Mouse (Mus musculus): Measurements from ENCODE around the gene Gper1. TPM values are rescaled to one million over a fixed set of nuclear protein-coding genes. Genes with fewer than 3 reads are reported as not detected.

The Gper1 gene
- polyA plus RNA-seq, 1 experiment: 2.7 TPM

DNA sequence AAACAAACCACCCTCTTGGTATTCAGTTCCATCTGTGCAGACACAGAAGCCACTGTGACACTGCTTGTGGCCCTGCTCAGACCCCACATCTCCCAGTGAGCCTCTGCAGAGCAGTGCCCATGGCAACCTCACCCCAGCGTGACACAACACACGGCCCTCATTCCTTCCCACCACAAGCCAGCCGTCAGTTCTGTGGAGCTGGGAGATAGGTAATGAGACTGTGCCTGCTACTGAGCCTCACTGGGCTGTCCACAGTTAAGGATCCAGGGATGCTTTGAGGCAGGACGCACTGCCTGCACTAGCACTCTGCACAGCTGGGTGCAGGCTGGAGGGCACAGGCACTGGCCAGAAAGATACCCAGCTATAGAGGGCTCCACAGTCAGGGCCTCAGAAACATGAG lies 27.0 kb downstream of the Gper1 start:
- WGBS: 59% methylated on average over 4 of the region's 4 CpGs
- H3K4me3 ChIP-seq (replicated peaks; ENCODE audit: extremely low read depth, low read depth, low read length): no peak overlapping the region
- peaks cover 7% of the 10 kb centered on the region; the same call in 1 of the 2 replicates for H3K4me1 ChIP-seq (ENCODE audit: control insufficient read depth, insufficient read depth, low read length)
- TF ChIP-seq POLR2A (IDR thresholded peaks at IDR 0.05; ENCODE audit: borderline replicate concordance, extremely low read depth, low read depth, low read length): no peak
- TF ChIP-seq CTCF (IDR thresholded peaks at IDR 0.05; ENCODE audit: insufficient read depth, low read length): no peak
- DNase-seq: no peak

DNA sequence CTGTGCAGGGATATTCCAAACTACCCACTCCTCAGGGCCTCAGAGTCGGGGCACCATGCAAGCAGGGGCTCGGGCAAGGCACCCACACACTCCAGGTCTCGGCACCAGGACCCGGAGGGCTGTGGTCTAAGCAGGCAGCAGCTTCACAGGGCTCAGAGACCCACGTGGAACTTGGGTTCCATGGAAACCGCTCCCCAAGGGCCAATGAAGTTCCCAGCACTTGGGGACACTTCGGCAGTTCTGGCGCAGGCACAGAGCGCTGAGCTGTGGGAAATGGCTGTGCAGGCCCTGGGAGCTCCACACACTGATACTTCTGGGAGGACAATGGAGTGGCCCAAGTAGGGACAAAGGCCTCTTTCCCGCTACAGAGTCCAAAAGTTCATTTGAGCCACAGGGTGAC lies 30.1 kb downstream of the Gper1 start:
- Histone ChIP-seq H3K4me1 (ENCODE audit: control insufficient read depth, insufficient read depth, low read length) (peaks cover 7% of the 10 kb centered on the region; the same call in 1 of the 2 replicates), H3K4me3 (replicated peaks; ENCODE audit: extremely low read depth, low read depth, low read length) (no peak overlapping the region)
- no peak for DNase-seq
- 90% methylated on average over 10 of the region's 10 CpGs for WGBS
- no peak for TF ChIP-seq CTCF (IDR thresholded peaks at IDR 0.05; ENCODE audit: insufficient read depth, low read length)
- no peak for TF ChIP-seq POLR2A (IDR thresholded peaks at IDR 0.05; ENCODE audit: borderline replicate concordance, extremely low read depth, low read depth, low read length)

DNA sequence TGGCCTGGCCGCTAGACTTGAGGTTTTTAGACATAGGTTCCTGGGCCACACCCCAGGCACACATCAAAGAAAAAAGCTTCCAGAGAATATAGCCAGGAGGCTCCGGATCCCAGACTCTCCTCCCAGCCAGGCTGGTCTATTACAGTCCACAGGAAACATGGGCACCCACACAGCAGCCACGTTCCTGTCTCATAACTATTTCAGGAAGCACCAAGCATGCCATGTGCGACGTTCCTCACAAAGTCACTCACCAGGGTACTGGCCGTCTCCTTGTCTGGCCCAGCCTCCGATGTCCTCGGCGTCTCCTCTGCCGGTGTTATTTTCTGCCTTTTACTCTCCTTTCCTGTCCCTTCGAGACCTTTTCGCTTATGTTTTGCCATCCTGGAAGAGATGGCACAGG lies 32.2 kb downstream of the Gper1 start:
- WGBS: 79% methylated on average over 12 of the region's 12 CpGs
- DNase-seq: no peak
- no peak for TF ChIP-seq CTCF (IDR thresholded peaks at IDR 0.05; ENCODE audit: insufficient read depth, low read length)
- TF ChIP-seq POLR2A (IDR thresholded peaks at IDR 0.05; ENCODE audit: borderline replicate concordance, extremely low read depth, low read depth, low read length): no peak
- Histone ChIP-seq H3K4me1 (ENCODE audit: control insufficient read depth, insufficient read depth, low read length) (no peaks in the 10 kb centered on the region; the same call in 1 of the 2 replicates), H3K4me3 (replicated peaks; ENCODE audit: extremely low read depth, low read depth, low read length) (no peak overlapping the region)

DNA sequence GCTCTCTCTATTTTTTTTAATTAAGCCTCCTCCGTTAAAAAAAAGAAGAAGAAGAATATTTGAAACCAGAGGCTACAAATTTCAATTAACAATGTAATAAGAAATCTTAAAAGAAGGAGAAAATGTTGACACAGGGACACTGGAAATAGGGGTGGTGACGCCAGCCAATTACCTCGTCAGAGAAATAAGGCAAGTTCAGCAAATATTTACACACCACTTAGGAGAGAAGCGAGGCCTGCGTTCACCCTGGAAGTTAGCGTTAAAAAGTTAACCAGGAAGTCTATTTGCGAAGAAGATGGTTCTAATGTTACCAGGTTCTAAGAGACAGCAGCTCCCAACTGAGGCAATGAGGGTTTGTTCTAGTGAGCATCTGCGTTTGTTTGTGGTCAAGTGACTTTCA lies 34.3 kb downstream of the Gper1 start:
- TF ChIP-seq CTCF (IDR thresholded peaks at IDR 0.05; ENCODE audit: insufficient read depth, low read length) (no peak), POLR2A (IDR thresholded peaks at IDR 0.05; ENCODE audit: borderline replicate concordance, extremely low read depth, low read depth, low read length) (no peak)
- H3K4me1 ChIP-seq (ENCODE audit: control insufficient read depth, insufficient read depth, low read length): no peaks in the 10 kb centered on the region; the same call in 1 of the 2 replicates
- DNase-seq: peak; percentile 40
- 65% methylated on average over 8 of the region's 8 CpGs for WGBS
- H3K4me3 ChIP-seq (replicated peaks; ENCODE audit: extremely low read depth, low read depth, low read length): no peak overlapping the region

DNA sequence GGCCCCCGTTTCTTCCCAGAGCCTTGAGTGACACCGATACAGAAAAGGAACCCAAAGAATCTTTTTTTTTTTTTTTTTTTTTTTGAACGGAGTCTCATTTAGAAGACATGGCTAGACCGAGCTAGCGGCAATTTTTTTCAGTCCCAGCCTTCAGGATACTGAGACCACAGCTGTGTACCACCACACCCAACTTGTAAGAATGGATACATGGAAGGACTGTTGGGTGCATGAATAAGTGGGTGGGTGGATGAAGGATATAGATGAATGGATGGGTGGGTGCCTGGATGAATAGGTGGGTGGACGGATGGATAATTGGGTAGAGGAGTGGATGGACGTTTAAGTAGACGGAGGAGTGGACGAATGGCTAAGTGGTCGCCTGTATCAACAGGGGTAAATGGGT lies 37.0 kb downstream of the Gper1 start:
- no peak for DNase-seq
- WGBS: 3% methylated on average over 10 of the region's 10 CpGs
- H3K4me1 ChIP-seq (ENCODE audit: control insufficient read depth, insufficient read depth, low read length): no peaks in the 10 kb centered on the region; the same call in 1 of the 2 replicates
- H3K4me3 ChIP-seq (replicated peaks; ENCODE audit: extremely low read depth, low read depth, low read length): peak overlapping the region; percentile 78
- TF ChIP-seq POLR2A (IDR thresholded peaks at IDR 0.05; ENCODE audit: borderline replicate concordance, extremely low read depth, low read depth, low read length) (no peak), CTCF (IDR thresholded peaks at IDR 0.05; ENCODE audit: insufficient read depth, low read length) (no peak)

DNA sequence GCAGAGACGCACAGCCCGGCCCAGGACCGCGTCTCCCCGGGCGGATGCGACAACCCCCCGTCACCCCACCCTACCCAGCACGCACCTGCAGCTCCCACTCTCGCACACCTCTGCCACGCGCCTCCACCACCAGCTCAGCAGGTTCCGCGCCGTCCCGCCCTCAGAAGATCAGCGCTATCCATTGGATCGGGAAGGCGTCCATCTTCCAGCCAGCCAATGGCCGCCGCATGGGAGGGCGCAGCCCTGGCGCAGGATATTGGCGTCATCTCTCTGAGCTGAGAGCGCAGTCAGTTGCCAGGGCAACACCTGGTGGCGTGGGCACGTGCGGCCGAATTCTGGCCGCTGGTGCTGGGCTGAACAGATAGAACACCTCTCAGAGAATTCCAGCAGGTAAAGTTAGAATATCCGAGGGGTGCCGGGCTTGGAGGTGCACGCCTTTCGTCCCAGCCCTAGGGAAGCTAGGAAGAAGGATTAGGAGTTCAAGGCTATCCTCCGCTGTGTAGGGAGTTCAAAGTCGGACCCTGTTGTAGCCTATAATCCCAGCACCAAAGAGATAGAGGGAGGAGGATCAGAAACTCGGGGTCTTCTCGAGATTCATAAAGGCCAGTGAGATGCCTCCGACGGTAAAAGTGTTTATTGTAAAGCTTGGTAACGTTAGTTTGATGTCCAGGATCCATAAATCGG lies 37.6 kb downstream of the Gper1 start, which contains the start of gene 3110082I17Rik:
Gene 3110082I17Rik (minus strand): TSS at position 144 of the 684 bp plus-strand sequence.
- WGBS: 4% methylated on average over 42 of the region's 42 CpGs
- peak; percentile 99 for DNase-seq
- Histone ChIP-seq H3K4me3 (replicated peaks; ENCODE audit: extremely low read depth, low read depth, low read length) (peak within 1 kb of the TSS; percentile 78), H3K4me1 (ENCODE audit: control insufficient read depth, insufficient read depth, low read length) (no peaks in the 10 kb centered on the region; the same call in 1 of the 2 replicates)
- TF ChIP-seq POLR2A (IDR thresholded peaks at IDR 0.05; ENCODE audit: borderline replicate concordance, extremely low read depth, low read depth, low read length) (no peak), CTCF (IDR thresholded peaks at IDR 0.05; ENCODE audit: insufficient read depth, low read length) (no peak)

DNA sequence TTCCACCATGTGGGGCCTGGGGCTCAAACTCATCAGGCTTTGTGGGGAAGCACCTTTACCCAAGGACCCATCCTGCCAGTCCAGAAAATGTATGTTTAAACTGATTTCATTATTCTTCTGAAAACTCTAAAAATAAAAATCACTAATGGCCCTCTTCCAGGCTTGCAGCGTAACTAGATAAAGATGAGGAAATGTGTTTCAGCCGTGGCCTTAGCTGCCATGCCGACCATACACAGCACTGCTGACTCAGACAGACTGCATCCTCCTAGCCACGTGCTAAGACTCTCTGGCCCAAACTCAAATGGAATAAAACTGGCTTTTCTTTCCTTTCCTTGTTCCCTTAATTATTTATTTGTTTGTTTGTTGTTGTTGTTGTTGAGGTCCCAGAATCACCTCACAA lies 41.9 kb downstream of the Gper1 start:
- H3K4me1 ChIP-seq (ENCODE audit: control insufficient read depth, insufficient read depth, low read length): no peaks in the 10 kb centered on the region
- H3K4me3 ChIP-seq (replicated peaks; ENCODE audit: extremely low read depth, low read depth, low read length): no peak overlapping the region
- TF ChIP-seq POLR2A (IDR thresholded peaks at IDR 0.05; ENCODE audit: borderline replicate concordance, extremely low read depth, low read depth, low read length) (no peak), CTCF (IDR thresholded peaks at IDR 0.05; ENCODE audit: insufficient read depth, low read length) (no peak)
- no peak for DNase-seq
- WGBS: 37% methylated on average over 4 of the region's 4 CpGs

DNA sequence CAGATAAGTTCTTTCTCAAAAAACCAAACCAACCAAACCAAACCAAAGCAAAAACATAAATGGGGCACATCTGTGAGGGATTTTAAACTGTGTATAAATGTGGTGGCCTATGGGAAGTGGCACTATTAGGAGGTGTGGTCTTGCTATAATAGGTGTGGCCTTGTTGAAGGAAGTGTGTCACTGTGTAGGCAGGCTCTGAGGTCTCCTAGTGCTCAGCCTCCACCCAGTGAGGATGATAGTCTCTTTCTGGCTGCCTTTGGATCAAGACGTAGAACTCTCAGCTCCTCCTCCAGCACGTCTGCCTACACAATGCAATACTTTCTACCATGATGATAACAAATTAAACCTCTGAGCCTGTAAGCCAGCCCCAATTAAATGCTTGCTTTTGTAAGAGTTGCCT lies 43.4 kb downstream of the Gper1 start:
- no peak for TF ChIP-seq POLR2A (IDR thresholded peaks at IDR 0.05; ENCODE audit: borderline replicate concordance, extremely low read depth, low read depth, low read length)
- TF ChIP-seq CTCF (IDR thresholded peaks at IDR 0.05; ENCODE audit: insufficient read depth, low read length): no peak
- WGBS: 61% methylated on average over 2 of the region's 2 CpGs
- H3K4me3 ChIP-seq (replicated peaks; ENCODE audit: extremely low read depth, low read depth, low read length): no peak overlapping the region
- DNase-seq: no peak
- no peaks in the 10 kb centered on the region for H3K4me1 ChIP-seq (ENCODE audit: control insufficient read depth, insufficient read depth, low read length)

DNA sequence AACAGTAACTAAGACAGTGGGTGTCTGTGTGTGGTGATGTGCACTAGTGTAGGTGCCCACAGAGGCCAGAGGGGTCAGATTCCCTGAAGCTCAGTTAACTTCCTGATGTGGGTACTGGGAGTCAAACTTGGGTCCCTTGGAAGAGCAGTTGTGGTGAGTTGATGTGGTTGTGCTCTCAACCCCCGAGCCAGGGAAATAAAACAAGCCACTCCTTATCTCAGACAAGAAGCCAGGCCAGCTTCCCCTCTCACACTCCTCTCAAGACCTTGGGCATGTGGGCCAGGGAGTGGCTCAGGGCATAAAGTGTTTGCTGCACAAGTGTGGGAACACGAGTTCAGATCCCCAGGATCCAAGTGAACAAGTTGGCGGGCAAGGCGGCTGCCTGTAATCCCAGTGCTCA lies 43.9 kb downstream of the Gper1 start:
- WGBS: 57% methylated on average over 4 of the region's 4 CpGs
- no peaks in the 10 kb centered on the region for H3K4me1 ChIP-seq (ENCODE audit: control insufficient read depth, insufficient read depth, low read length)
- no peak overlapping the region for H3K4me3 ChIP-seq (replicated peaks; ENCODE audit: extremely low read depth, low read depth, low read length)
- no peak for TF ChIP-seq POLR2A (IDR thresholded peaks at IDR 0.05; ENCODE audit: borderline replicate concordance, extremely low read depth, low read depth, low read length)
- TF ChIP-seq CTCF (IDR thresholded peaks at IDR 0.05; ENCODE audit: insufficient read depth, low read length): no peak
- no peak for DNase-seq

DNA sequence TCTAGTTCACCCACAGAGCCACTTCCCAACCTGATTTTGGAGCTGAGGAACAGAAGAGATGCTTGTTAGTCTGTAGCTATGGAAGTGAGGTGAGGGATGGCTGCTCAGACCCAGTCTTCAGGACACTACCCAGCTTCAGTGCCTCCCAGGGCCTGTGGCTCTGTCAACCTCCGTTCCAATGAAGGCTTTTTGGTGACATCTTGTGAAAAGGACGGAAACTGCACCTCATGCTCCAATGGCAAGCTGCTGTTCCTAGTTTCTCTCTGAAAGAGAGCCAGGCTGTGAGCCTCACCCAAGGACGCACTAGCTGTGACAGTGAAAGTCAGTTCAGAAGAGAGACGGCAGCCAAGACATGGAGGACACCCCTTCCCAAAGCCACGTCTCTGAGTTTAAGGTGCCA lies 45.0 kb downstream of the Gper1 start:
- Histone ChIP-seq H3K4me3 (replicated peaks; ENCODE audit: extremely low read depth, low read depth, low read length) (no peak overlapping the region), H3K4me1 (ENCODE audit: control insufficient read depth, insufficient read depth, low read length) (no peaks in the 10 kb centered on the region)
- 40% methylated on average over 5 of the region's 5 CpGs for WGBS
- TF ChIP-seq POLR2A (IDR thresholded peaks at IDR 0.05; ENCODE audit: borderline replicate concordance, extremely low read depth, low read depth, low read length): no peak
- TF ChIP-seq CTCF (IDR thresholded peaks at IDR 0.05; ENCODE audit: insufficient read depth, low read length): peak; percentile 25; the same call in 1 of the 2 replicates
- DNase-seq: no peak

Data from lung, adult 2 months (tissue).